Comparison of ENCODE assay signal across 21 mouse cellular contexts in the genomic region with DNA sequence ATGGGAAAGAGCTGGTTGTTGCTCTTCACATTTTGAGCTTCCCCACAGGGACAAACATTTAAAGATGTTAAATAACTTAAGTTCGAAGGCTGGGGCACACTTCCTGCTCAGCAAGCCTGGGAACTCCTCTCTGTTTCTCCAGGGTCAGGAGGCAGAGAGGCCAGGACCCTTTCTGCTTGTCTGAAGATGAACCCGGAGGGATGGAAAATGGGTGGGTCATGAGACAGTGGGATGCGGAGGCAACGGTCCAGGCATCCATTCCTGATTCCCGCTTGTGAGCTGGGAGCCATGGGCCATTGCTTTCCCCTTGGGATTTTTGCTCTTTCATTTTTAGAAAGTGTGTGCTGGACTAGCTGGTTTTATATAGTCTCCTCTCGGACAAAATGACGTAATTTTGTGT. TPM values are rescaled to one million over a fixed set of nuclear protein-coding genes. Genes with fewer than 3 reads are reported as not detected.
DNase-seq lines count a peak whose midpoint lies in the region; ATAC-seq and TF ChIP-seq lines count a peak whose summit lies in the region.
"Had no signal": no experiment of that assay in that cellular context is flagged by ENCODE, and none has a peak within 500 bp of the region (broad histone marks: within the 10 kb centered on the region; RNA-seq: fewer than 3 reads in every experiment).

No protein-coding gene starts in this region.

- no peak for TF ChIP-seq POLR2A in lung, adult 2 months (IDR thresholded peaks at IDR 0.05; ENCODE audit: borderline replicate concordance, extremely low read depth, low read depth, low read length)

- H3K4me1 ChIP-seq in lung, adult 2 months (ENCODE audit: control insufficient read depth, insufficient read depth, low read length): no peaks in the 10 kb centered on the region
- H3K4me1 ChIP-seq: embryonic facial prominence, embryonic 13.5 days; forebrain, embryonic 13.5 days; heart, embryonic 13.5 days; midbrain, embryonic 10.5 days; neural tube, embryonic 15.5 days; stomach, embryonic 15.5 days had no signal

- TF ChIP-seq CTCF in lung, adult 2 months (IDR thresholded peaks at IDR 0.05; ENCODE audit: insufficient read depth, low read length): no peak

- intact Hi-C loops in heart, postnatal 36 days (cut with DNase I): no loop called here

- ATAC-seq in frontal cortex, adult (ENCODE audit: low TSS enrichment): peak; percentile 31; the same call in 1 of the 2 replicates
- ATAC-seq: forebrain, embryonic 13.5 days had no signal

- H3K4me3 ChIP-seq in lung, adult 2 months (replicated peaks; ENCODE audit: extremely low read depth, low read depth, low read length): no peak overlapping the region
- H3K4me3 ChIP-seq: embryonic facial prominence, embryonic 13.5 days; forebrain, embryonic 13.5 days; heart, embryonic 13.5 days; midbrain, embryonic 10.5 days; neural tube, embryonic 15.5 days; stomach, embryonic 15.5 days had no signal

- 62% methylated on average over 7 of the region's 7 CpGs for whole genome bisulfite sequencing in lung, adult 2 months

- no peak for DNase-seq in frontal cortex, postnatal 25 days (ENCODE audit: low spot score in 2 of 2)
- peak; percentile 21 for DNase-seq in heart, postnatal 4 days
- no peak for DNase-seq in heart, postnatal 36 days
- DNase-seq in kidney, postnatal 25 days: peak; percentile 29 to 56
- DNase-seq in kidney, adult 8-10 months: no peak
- DNase-seq in lung, postnatal 10 days: peak; percentile 24
- DNase-seq in lung, adult 2 months: no peak
- DNase-seq: adrenal gland, postnatal 14 days; cerebellum, adult 8-10 months; cerebellum, postnatal 36 days; embryo, embryonic 11 days; gastrocnemius, postnatal 14 days; right cerebral cortex, postnatal 4 days; thymus, postnatal 25 days had no signal

RNA-seq across cellular contexts. Expression of a gene that starts 17.4 kb away (rescaled TPM):
- total RNA-seq in heart, postnatal 4 days (2021): 100 to 1,000 TPM; 250 to 257 TPM
- total RNA-seq in heart, postnatal 36 days (2021): 100 to 1,000 TPM; 126 to 142 TPM
- 52.6 and 52.8 TPM in 2 replicates for polyA plus RNA-seq in lung, adult 2 months (2012; rRNA removed)

Comparison
In these comparisons a context has a peak if more than half of its experiments do, and no peak if none do; other contexts are left out.
1. DNase-seq: peak in heart, postnatal 4 days (single experiment), kidney, postnatal 25 days (2 of 2) and lung, postnatal 10 days (single experiment); none in frontal cortex, postnatal 25 days (0 of 2), heart, postnatal 36 days (0 of 2), kidney, adult 8-10 months (0 of 2) and lung, adult 2 months (single experiment).